Mouse (Mus musculus) C3H10T1/2 (cell line): Measurements from ENCODE around the gene Serpina3c. TPM values are rescaled to one million over a fixed set of nuclear protein-coding genes. Genes with fewer than 3 reads are reported as not detected.

ENCODE experiments used
- polyA plus RNA-seq, 2 experiments: library from polyadenylated mRNA; unstranded; fragments of >200 nt; fragmentation: generic; extraction: Trizol; gene quantifications; one replicate each; pipeline ENCODE4 v1.2.1; 2012; ENCODE audit warnings: missing spikeins in 2 of 2

Serpina3c gene
- polyA plus RNA-seq, result not detected

DNA sequence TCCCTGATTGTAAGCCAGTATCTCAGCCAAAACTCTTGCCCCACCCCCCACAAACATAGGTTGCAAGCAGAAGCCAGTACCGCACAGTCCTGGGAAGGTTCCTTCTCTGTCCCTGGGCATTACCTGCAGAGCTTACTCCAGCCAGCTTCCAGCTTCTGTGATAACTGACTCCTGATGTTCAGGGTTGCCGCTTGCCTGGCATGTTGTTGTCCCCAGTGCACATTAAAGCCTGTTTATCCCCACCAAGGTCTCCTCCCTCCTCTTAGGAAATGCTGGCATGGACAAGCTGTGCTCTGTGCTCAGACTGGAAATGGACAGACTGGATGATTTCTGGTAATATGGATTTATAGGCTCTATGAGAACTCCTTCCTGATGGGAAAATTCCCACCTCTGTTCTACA is at the start of gene Serpina3c:
TSS of gene Serpina3c (minus strand) at position 215 of the 400 bp plus-strand sequence.

DNA sequence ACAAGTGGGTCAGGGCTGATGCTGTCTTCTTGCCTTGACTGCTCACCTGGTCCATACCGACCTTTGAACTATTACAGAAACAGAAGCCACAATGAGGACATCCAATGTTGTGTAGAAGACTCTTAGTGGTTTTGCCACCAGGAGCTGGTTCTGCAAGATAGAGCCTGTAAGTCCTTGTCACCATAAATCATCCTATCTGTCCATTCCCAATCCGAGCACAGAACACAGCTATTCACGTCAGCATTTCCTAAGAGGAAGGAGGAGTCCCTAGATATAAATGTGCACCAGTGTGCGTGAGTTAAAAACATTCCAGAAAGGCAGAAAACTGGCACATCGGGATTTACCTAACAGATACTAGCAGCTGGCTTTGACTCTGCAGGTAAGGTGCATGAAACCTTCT is 26.0 kb downstream of the Serpina3c start, which contains the start of gene Serpina3b:
TSS of gene Serpina3b (plus strand) at position 301 of the 400 bp plus-strand sequence.

DNA sequence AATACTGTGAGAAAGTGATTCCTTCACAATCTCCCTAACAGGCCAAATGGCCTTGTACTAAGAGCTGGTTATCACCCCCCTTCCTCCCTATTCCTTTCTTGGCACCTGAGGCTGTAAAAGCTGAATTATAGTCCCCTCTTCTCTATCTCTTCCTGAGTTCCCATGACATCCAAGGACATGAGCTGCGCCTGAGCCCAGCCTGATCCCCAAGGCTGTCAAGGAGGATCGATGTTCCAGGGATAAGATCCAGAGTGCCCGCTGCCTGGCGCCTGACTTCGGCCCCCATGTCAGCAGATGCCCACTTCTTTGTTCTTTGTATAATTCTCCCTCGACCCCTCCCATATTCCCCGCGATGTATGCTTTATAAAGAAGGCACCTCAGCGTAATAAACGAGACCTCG is 41.3 kb downstream of the Serpina3c start, which contains the start of gene Serpina3a:
TSS of gene Serpina3a (plus strand) at position 392 of the 400 bp plus-strand sequence.

DNA sequence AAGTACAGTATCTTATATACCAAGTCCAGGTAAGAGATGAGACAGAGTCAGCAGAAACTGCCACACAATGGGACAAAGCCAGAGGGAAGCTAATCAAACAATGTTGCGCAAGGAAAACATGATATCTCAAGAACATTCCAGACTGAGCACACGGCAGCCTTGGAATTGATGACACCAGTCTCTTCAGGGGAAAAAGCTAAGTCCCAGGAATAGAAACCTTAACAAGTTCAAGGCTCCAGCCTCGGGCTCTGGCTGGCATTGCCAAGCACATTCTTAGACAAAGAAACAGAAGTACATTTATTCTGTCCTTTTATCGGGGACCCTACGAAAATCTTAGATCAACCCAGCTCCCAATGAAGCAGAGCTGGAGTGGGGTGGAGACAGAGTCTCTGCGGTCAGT is 52.9 kb downstream of the Serpina3c start, which contains the start of gene Serpina5:
TSS of gene Serpina5 (plus strand) at position 346 of the 400 bp plus-strand sequence.

Other genes starting within 250 kb of the Serpina3c start
- not detected for gene Serpina1c, start 249.0 kb downstream of the Serpina3c start, polyA plus RNA-seq
- under 1 TPM; 0.19 to 0.46 TPM for gene Serpina1e, start 194.9 kb downstream of the Serpina3c start, polyA plus RNA-seq
- gene Serpina11, start 163.9 kb downstream of the Serpina3c start, polyA plus RNA-seq, result not detected
- gene Serpina9, start 140.1 kb downstream of the Serpina3c start, polyA plus RNA-seq, result under 1 TPM; 0.04 to 0.05 TPM
- not detected for gene Serpina12, start 109.4 kb downstream of the Serpina3c start, polyA plus RNA-seq
- not detected for gene Serpina5, start 52.8 kb downstream of the Serpina3c start, polyA plus RNA-seq
- not detected for gene Serpina3a, start 41.1 kb downstream of the Serpina3c start, polyA plus RNA-seq
- not detected for gene Serpina3b, start 25.9 kb downstream of the Serpina3c start, polyA plus RNA-seq
- gene Serpina3f, start 60.7 kb upstream of the Serpina3c start, polyA plus RNA-seq, result under 1 TPM in 1 of 2 experiments, not detected in 1; 0.06 TPM
- gene Serpina3g, start 82.4 kb upstream of the Serpina3c start, polyA plus RNA-seq, result 10 to 100 TPM in 1 of 2 experiments, 1 to 10 TPM in 1; 1.7 to 11.9 TPM
- under 1 TPM in 1 of 2 experiments, not detected in 1; 0.11 TPM for gene Serpina3i, start 109.3 kb upstream of the Serpina3c start, polyA plus RNA-seq
- gene Serpina3j, start 160.7 kb upstream of the Serpina3c start, polyA plus RNA-seq, result not detected
- not detected for gene Serpina3k, start 184.6 kb upstream of the Serpina3c start, polyA plus RNA-seq
- not detected for gene Serpina3m, start 184.6 kb upstream of the Serpina3c start, polyA plus RNA-seq